Mouse (Mus musculus) forebrain, embryonic 13.5 days (tissue): ENCODE measurements around the gene Lamc1. TPM values are rescaled to one million over a fixed set of nuclear protein-coding genes. Genes with fewer than 3 reads are reported as not detected.

Experiments
- ATAC-seq: fragments of 200-750 bp; cut with Nextera tagmentation; 2 replicates; pipeline ENCODE4 v1.8.0; 2017
- H3K27ac ChIP-seq: fragments of 300-500 bp; sonication (generic); 2 replicates; pipeline ENCODE4 v1.5.1; 2015; ENCODE audit warnings: inconsistent platforms, mild to moderate bottlenecking, moderate library complexity
- H3K27me3 ChIP-seq: fragments of 300-500 bp; sonication (generic); 2 replicates; pipeline ENCODE4 v1.6.1; 2015; ENCODE audit warnings: mild to moderate bottlenecking, inconsistent platforms
- H3K36me3 ChIP-seq: fragments of 300-500 bp; sonication (generic); 2 replicates; pipeline ENCODE4 v1.6.1; 2015; ENCODE audit warnings: mild to moderate bottlenecking, inconsistent platforms; ENCODE audit not compliant: poor library complexity, severe bottlenecking
- H3K4me1 ChIP-seq: fragments of 300-500 bp; sonication (generic); 2 replicates; pipeline ENCODE4 v1.6.1; 2015; ENCODE audit warnings: inconsistent platforms
- H3K4me2 ChIP-seq: fragments of 300-500 bp; sonication (generic); 2 replicates; pipeline ENCODE4 v1.6.1; 2015; ENCODE audit warnings: inconsistent platforms, mild to moderate bottlenecking, moderate library complexity
- H3K4me3 ChIP-seq: fragments of 300-500 bp; sonication (generic); 2 replicates; pipeline ENCODE4 v1.5.1; 2015; ENCODE audit warnings: mild to moderate bottlenecking, inconsistent platforms
- H3K9ac ChIP-seq: fragments of 300-500 bp; sonication (generic); 2 replicates; pipeline ENCODE4 v1.6.1; 2015; ENCODE audit warnings: mild to moderate bottlenecking, inconsistent platforms
- H3K9me3 ChIP-seq: fragments of 300-500 bp; sonication (generic); replicated peaks from 2 replicates; pipeline ENCODE4 v1.6.1; 2016; ENCODE audit warnings: inconsistent platforms
- WGBS: fragments of 180-500 bp; shearing (Covaris S2); methylation state at CpG from one replicate; pipeline ENCODE4 v1.1.7; 2015; 5-methylcytosine and 5-hydroxymethylcytosine counted together
- polyA plus RNA-seq: library from polyadenylated mRNA; unstranded; fragments of >200 nt; fragmentation: Nextera tagmentation; extraction: Ambion mirVana; gene quantifications from 2 replicates; pipeline ENCODE4 v1.2.1, GENCODE M21; 2015

The Lamc1 gene
- polyA plus RNA-seq, 1 experiment from 2014 or later, result 11.8 TPM

- no peak for ATAC-seq
Measured at GRCm38 (mm10) chr1:153269681-153270080, 62.9 kb downstream of the Lamc1 start.

GRCm38 (mm10) chr1:153268806-153269309 is 63.7 kb downstream of the Lamc1 start:
- Histone ChIP-seq H3K27ac (no peak overlapping the region), H3K9ac (no peak overlapping the region), H3K27me3 (no peaks in the 10 kb centered on the region), H3K36me3 (no peaks in the 10 kb centered on the region), H3K9me3 (no peaks in the 10 kb centered on the region), H3K4me2 (no peak overlapping the region), H3K4me1 (peaks cover 32% of the 10 kb centered on the region), H3K4me3 (no peak overlapping the region)
- 88% methylated on average over 6 of the region's 6 CpGs for WGBS
- no peak for ATAC-seq

More at GRCm38 (mm10) chr1:153269681-153270080, 62.9 kb downstream of the Lamc1 start:
- Histone ChIP-seq H3K27ac (no peak overlapping the region), H3K36me3 (no peaks in the 10 kb centered on the region), H3K4me2 (no peak overlapping the region), H3K27me3 (no peaks in the 10 kb centered on the region), H3K4me1 (peaks cover 33% of the 10 kb centered on the region), H3K9ac (no peak overlapping the region), H3K4me3 (no peak overlapping the region), H3K9me3 (no peaks in the 10 kb centered on the region)
- 86% methylated on average over 6 of the region's 6 CpGs for WGBS

GRCm38 (mm10) chr1:153268306-153268705 is 64.3 kb downstream of the Lamc1 start:
- Histone ChIP-seq H3K9me3 (no peaks in the 10 kb centered on the region), H3K27ac (no peak overlapping the region), H3K36me3 (no peaks in the 10 kb centered on the region), H3K9ac (no peak overlapping the region), H3K4me1 (peaks cover 28% of the 10 kb centered on the region), H3K27me3 (no peaks in the 10 kb centered on the region), H3K4me3 (no peak overlapping the region), H3K4me2 (no peak overlapping the region)
- ATAC-seq, result no peak
- 96% methylated on average over 7 of the region's 7 CpGs for WGBS

- Histone ChIP-seq H3K9me3 (no peaks in the 10 kb centered on the region), H3K27ac (no peak overlapping the region)
Measured at GRCm38 (mm10) chr1:153267730-153268129, 64.9 kb downstream of the Lamc1 start.

GRCm38 (mm10) chr1:153266891-153267290 is 65.7 kb downstream of the Lamc1 start:
- ATAC-seq, result no peak
- 37% methylated on average over 5 of the region's 5 CpGs for WGBS

More at GRCm38 (mm10) chr1:153267730-153268129, 64.9 kb downstream of the Lamc1 start:
- Histone ChIP-seq H3K36me3 (no peaks in the 10 kb centered on the region), H3K4me2 (no peak overlapping the region), H3K27me3 (no peaks in the 10 kb centered on the region), H3K4me3 (no peak overlapping the region), H3K9ac (no peak overlapping the region), H3K4me1 (peaks cover 28% of the 10 kb centered on the region)
- no peak for ATAC-seq
- WGBS, result 89% methylated on average over 7 of the region's 7 CpGs

GRCm38 (mm10) chr1:153265579-153265978 is 67.0 kb downstream of the Lamc1 start:
- no peak overlapping the region for H3K27ac ChIP-seq
- H3K9ac ChIP-seq, result no peak overlapping the region
- no peaks in the 10 kb centered on the region for H3K9me3 ChIP-seq
- H3K36me3 ChIP-seq, result peaks cover 8% of the 10 kb centered on the region; the same call in 1 of the 2 replicates
- H3K4me3 ChIP-seq, result no peak overlapping the region
- WGBS, result 55% methylated on average over 7 of the region's 7 CpGs
- no peak overlapping the region for H3K4me2 ChIP-seq
- no peaks in the 10 kb centered on the region for H3K27me3 ChIP-seq
- ATAC-seq, result no peak
- peaks cover 28% of the 10 kb centered on the region for H3K4me1 ChIP-seq

More at GRCm38 (mm10) chr1:153266891-153267290, 65.7 kb downstream of the Lamc1 start:
- no peak overlapping the region for H3K9ac ChIP-seq
- H3K9me3 ChIP-seq, result no peaks in the 10 kb centered on the region
- peaks cover 4% of the 10 kb centered on the region; the same call in 1 of the 2 replicates for H3K36me3 ChIP-seq
- no peak overlapping the region for H3K4me3 ChIP-seq
- no peak overlapping the region for H3K4me2 ChIP-seq
- H3K27ac ChIP-seq, result no peak overlapping the region
- no peaks in the 10 kb centered on the region for H3K27me3 ChIP-seq
- H3K4me1 ChIP-seq, result peaks cover 28% of the 10 kb centered on the region

- Histone ChIP-seq H3K4me1 (peaks cover 30% of the 10 kb centered on the region), H3K9ac (no peak overlapping the region), H3K27ac (no peak overlapping the region), H3K4me2 (no peak overlapping the region), H3K9me3 (no peaks in the 10 kb centered on the region), H3K4me3 (no peak overlapping the region), H3K27me3 (no peaks in the 10 kb centered on the region), H3K36me3 (peaks cover 8% of the 10 kb centered on the region; the same call in 1 of the 2 replicates)
- no peak for ATAC-seq
- 17% methylated on average over 7 of the region's 7 CpGs for WGBS
Measured at GRCm38 (mm10) chr1:153265066-153265465, 67.5 kb downstream of the Lamc1 start.

GRCm38 (mm10) chr1:153259752-153260300 is 72.8 kb downstream of the Lamc1 start:
- H3K4me3 ChIP-seq, result no peak overlapping the region
- H3K4me2 ChIP-seq, result no peak overlapping the region
- peaks cover 11% of the 10 kb centered on the region for H3K4me1 ChIP-seq
- no peaks in the 10 kb centered on the region for H3K27me3 ChIP-seq
- no peak overlapping the region for H3K27ac ChIP-seq
- 56% methylated on average over 5 of the region's 5 CpGs for WGBS
- H3K36me3 ChIP-seq, result peaks cover 8% of the 10 kb centered on the region; the same call in 1 of the 2 replicates
- H3K9me3 ChIP-seq, result no peaks in the 10 kb centered on the region
- ATAC-seq, result no peak
- H3K9ac ChIP-seq, result no peak overlapping the region

- H3K4me1 ChIP-seq, result no peaks in the 10 kb centered on the region
- 91% methylated on average over 4 of the region's 4 CpGs for WGBS
- no peak for ATAC-seq
- no peaks in the 10 kb centered on the region; the same call in 1 of the 2 replicates for H3K9me3 ChIP-seq
- no peaks in the 10 kb centered on the region for H3K27me3 ChIP-seq
- no peak overlapping the region for H3K4me3 ChIP-seq
- H3K4me2 ChIP-seq, result no peak overlapping the region
- H3K27ac ChIP-seq, result no peak overlapping the region
- H3K36me3 ChIP-seq, result peaks cover 34% of the 10 kb centered on the region
- no peak overlapping the region for H3K9ac ChIP-seq
Measured at GRCm38 (mm10) chr1:153252540-153253210, 79.9 kb downstream of the Lamc1 start.

- H3K27me3 ChIP-seq, result no peaks in the 10 kb centered on the region
- H3K4me2 ChIP-seq, result no peak overlapping the region
- no peak overlapping the region for H3K9ac ChIP-seq
- no peak overlapping the region for H3K4me3 ChIP-seq
- no peak for ATAC-seq
- no peaks in the 10 kb centered on the region for H3K4me1 ChIP-seq
- H3K36me3 ChIP-seq, result peaks cover 43% of the 10 kb centered on the region
- WGBS, result 90% methylated on average over 12 of the region's 12 CpGs
- H3K27ac ChIP-seq, result no peak overlapping the region
- H3K9me3 ChIP-seq, result no peaks in the 10 kb centered on the region; the same call in 1 of the 2 replicates
Measured at GRCm38 (mm10) chr1:153251590-153252206, 80.9 kb downstream of the Lamc1 start.

GRCm38 (mm10) chr1:153241346-153241745 is 91.2 kb downstream of the Lamc1 start:
- Histone ChIP-seq H3K4me3 (no peak overlapping the region), H3K9me3 (no peaks in the 10 kb centered on the region), H3K36me3 (peaks cover 56% of the 10 kb centered on the region), H3K9ac (no peak overlapping the region), H3K27me3 (no peaks in the 10 kb centered on the region), H3K27ac (no peak overlapping the region), H3K4me1 (no peaks in the 10 kb centered on the region), H3K4me2 (no peak overlapping the region)
- 88% methylated on average over 7 of the region's 7 CpGs for WGBS
- ATAC-seq, result no peak

- Histone ChIP-seq H3K4me3 (no peak overlapping the region), H3K27me3 (no peaks in the 10 kb centered on the region), H3K9ac (no peak overlapping the region), H3K36me3 (peaks cover 40% of the 10 kb centered on the region), H3K9me3 (no peaks in the 10 kb centered on the region), H3K4me1 (no peaks in the 10 kb centered on the region), H3K27ac (no peak overlapping the region), H3K4me2 (no peak overlapping the region)
- ATAC-seq, result no peak
- 79% methylated on average over 4 of the region's 4 CpGs for WGBS
Measured at GRCm38 (mm10) chr1:153235576-153235975, 97.0 kb downstream of the Lamc1 start.
